Mouse (Mus musculus): Measurements from ENCODE around the gene Prrc2b. TPM values are rescaled to one million over a fixed set of nuclear protein-coding genes. Genes with fewer than 3 reads are reported as not detected.
A peak's percentile ranks its signal among the peaks of the same experiment; 100 is the strongest.

The Prrc2b gene
- polyA plus RNA-seq, 1 experiment from 2014 or later, result 41.5 TPM

GRCm38 (mm10) chr2:32141602-32142001 is 9.3 kb upstream of the Prrc2b start:
- Histone ChIP-seq H3K9me3 (replicated peaks) (no peaks in the 10 kb centered on the region), H3K4me3 (no peak overlapping the region), H3K4me1 (peaks cover 35% of the 10 kb centered on the region), H3K27me3 (ENCODE audit: low read depth, poor library complexity, severe bottlenecking) (no peaks in the 10 kb centered on the region), H3K27ac (replicated peaks) (no peak overlapping the region), H3K36me3 (no peaks in the 10 kb centered on the region)
- no peak for DNase-seq (ENCODE audit: low spot score)
- 87% methylated on average over 6 of the region's 6 CpGs for WGBS

GRCm38 (mm10) chr2:32142368-32142767 is 8.5 kb upstream of the Prrc2b start:
- WGBS, result 67% methylated on average over 6 of the region's 6 CpGs

GRCm38 (mm10) chr2:32144633-32145032 is 6.2 kb upstream of the Prrc2b start:
- WGBS, result 86% methylated on average over 5 of the region's 5 CpGs
- Histone ChIP-seq H3K27me3 (ENCODE audit: low read depth, poor library complexity, severe bottlenecking) (no peaks in the 10 kb centered on the region), H3K36me3 (no peaks in the 10 kb centered on the region), H3K4me1 (peaks cover 13% of the 10 kb centered on the region), H3K27ac (replicated peaks) (no peak overlapping the region), H3K4me3 (no peak overlapping the region), H3K9me3 (replicated peaks) (no peaks in the 10 kb centered on the region)
- DNase-seq (ENCODE audit: low spot score), result no peak

More at GRCm38 (mm10) chr2:32142368-32142767, 8.5 kb upstream of the Prrc2b start:
- Histone ChIP-seq H3K27ac (replicated peaks) (no peak overlapping the region), H3K4me1 (peaks cover 28% of the 10 kb centered on the region), H3K27me3 (ENCODE audit: low read depth, poor library complexity, severe bottlenecking) (no peaks in the 10 kb centered on the region), H3K36me3 (no peaks in the 10 kb centered on the region), H3K9me3 (replicated peaks) (no peaks in the 10 kb centered on the region), H3K4me3 (no peak overlapping the region)
- no peak for DNase-seq (ENCODE audit: low spot score)

GRCm38 (mm10) chr2:32146617-32147162 is 4.2 kb upstream of the Prrc2b start:
- Histone ChIP-seq H3K27me3 (ENCODE audit: low read depth, poor library complexity, severe bottlenecking) (no peaks in the 10 kb centered on the region), H3K4me3 (no peak overlapping the region), H3K4me1 (peaks cover 11% of the 10 kb centered on the region), H3K27ac (replicated peaks) (no peak overlapping the region), H3K9me3 (replicated peaks) (no peaks in the 10 kb centered on the region), H3K36me3 (no peaks in the 10 kb centered on the region)
- no peak for DNase-seq (ENCODE audit: low spot score)
- WGBS, result 80% methylated on average over 5 of the region's 5 CpGs

GRCm38 (mm10) chr2:32150135-32150534 is 747 bp upstream of the Prrc2b start:
- WGBS, result 10% methylated on average over 1 of the region's 1 CpGs
- H3K36me3 ChIP-seq, result peaks cover 2% of the 10 kb centered on the region; the same call in 1 of the 2 replicates
- H3K4me1 ChIP-seq, result peaks cover 44% of the 10 kb centered on the region
- no peak for DNase-seq (ENCODE audit: low spot score)
- peak overlapping the region; percentile 96 for H3K4me3 ChIP-seq
- no peaks in the 10 kb centered on the region for H3K9me3 ChIP-seq (replicated peaks)
- H3K27me3 ChIP-seq (ENCODE audit: low read depth, poor library complexity, severe bottlenecking), result no peaks in the 10 kb centered on the region
- peak overlapping the region; percentile 100 for H3K27ac ChIP-seq (replicated peaks)

- Histone ChIP-seq H3K27ac (replicated peaks) (peak overlapping the region; percentile 100), H3K4me3 (peak overlapping the region; percentile 96), H3K27me3 (ENCODE audit: low read depth, poor library complexity, severe bottlenecking) (no peaks in the 10 kb centered on the region), H3K36me3 (peaks cover 2% of the 10 kb centered on the region; the same call in 1 of the 2 replicates), H3K9me3 (replicated peaks) (no peaks in the 10 kb centered on the region), H3K4me1 (peaks cover 48% of the 10 kb centered on the region)
- no peak for DNase-seq (ENCODE audit: low spot score)
- 5% methylated on average over 7 of the region's 7 CpGs for WGBS
Measured at GRCm38 (mm10) chr2:32150562-32150923, 339 bp upstream of the Prrc2b start.

GRCm38 (mm10) chr2:32151660-32152366 is 931 bp downstream of the Prrc2b start:
- Histone ChIP-seq H3K36me3 (peaks cover 2% of the 10 kb centered on the region; the same call in 1 of the 2 replicates), H3K27me3 (ENCODE audit: low read depth, poor library complexity, severe bottlenecking) (no peaks in the 10 kb centered on the region), H3K9me3 (replicated peaks) (no peaks in the 10 kb centered on the region), H3K27ac (replicated peaks) (peak overlapping the region; percentile 100), H3K4me1 (peaks cover 61% of the 10 kb centered on the region), H3K4me3 (peak overlapping the region; percentile 96)
- under 1% methylated on average over 22 of the region's 22 CpGs for WGBS
- DNase-seq (ENCODE audit: low spot score), result peak; percentile 49

- no peaks in the 10 kb centered on the region for H3K27me3 ChIP-seq (ENCODE audit: low read depth, poor library complexity, severe bottlenecking)
- H3K36me3 ChIP-seq, result peaks cover 2% of the 10 kb centered on the region; the same call in 1 of the 2 replicates
- peaks cover 68% of the 10 kb centered on the region for H3K4me1 ChIP-seq
- H3K4me3 ChIP-seq, result peak overlapping the region; percentile 96
- H3K9me3 ChIP-seq (replicated peaks), result no peaks in the 10 kb centered on the region
- H3K27ac ChIP-seq (replicated peaks), result peak overlapping the region; percentile 100
- no peak for DNase-seq (ENCODE audit: low spot score)
- WGBS, result 25% methylated on average over 12 of the region's 12 CpGs
Measured at GRCm38 (mm10) chr2:32152367-32153034, 1.6 kb downstream of the Prrc2b start.

- peak overlapping the region; percentile 96 for H3K4me3 ChIP-seq
- no peaks in the 10 kb centered on the region for H3K9me3 ChIP-seq (replicated peaks)
- DNase-seq (ENCODE audit: low spot score), result no peak
- H3K4me1 ChIP-seq, result peaks cover 75% of the 10 kb centered on the region
- no peaks in the 10 kb centered on the region for H3K27me3 ChIP-seq (ENCODE audit: low read depth, poor library complexity, severe bottlenecking)
- peak overlapping the region; percentile 100 for H3K27ac ChIP-seq (replicated peaks)
- WGBS, result 14% methylated on average over 13 of the region's 13 CpGs
- H3K36me3 ChIP-seq, result peaks cover 2% of the 10 kb centered on the region; the same call in 1 of the 2 replicates
Measured at GRCm38 (mm10) chr2:32153041-32153790, 2.3 kb downstream of the Prrc2b start.

- H3K4me1 ChIP-seq, result peaks cover 80% of the 10 kb centered on the region
- H3K27me3 ChIP-seq (ENCODE audit: low read depth, poor library complexity, severe bottlenecking), result no peaks in the 10 kb centered on the region
- H3K9me3 ChIP-seq (replicated peaks), result no peaks in the 10 kb centered on the region
- peak overlapping the region; percentile 96 for H3K4me3 ChIP-seq
- no peak for DNase-seq (ENCODE audit: low spot score)
- WGBS, result 45% methylated on average over 4 of the region's 4 CpGs
- peaks cover 4% of the 10 kb centered on the region; the same call in 1 of the 2 replicates for H3K36me3 ChIP-seq
- peak overlapping the region; percentile 100 for H3K27ac ChIP-seq (replicated peaks)
Measured at GRCm38 (mm10) chr2:32153791-32154119, 2.9 kb downstream of the Prrc2b start.

- no peak for DNase-seq (ENCODE audit: low spot score)
- Histone ChIP-seq H3K4me1 (peaks cover 87% of the 10 kb centered on the region), H3K9me3 (replicated peaks) (no peaks in the 10 kb centered on the region), H3K36me3 (peaks cover 9% of the 10 kb centered on the region), H3K27ac (replicated peaks) (peak overlapping the region; percentile 100), H3K27me3 (ENCODE audit: low read depth, poor library complexity, severe bottlenecking) (no peaks in the 10 kb centered on the region), H3K4me3 (peak overlapping the region; percentile 96)
- 25% methylated on average over 9 of the region's 9 CpGs for WGBS
Measured at GRCm38 (mm10) chr2:32154334-32154997, 3.6 kb downstream of the Prrc2b start.

GRCm38 (mm10) chr2:32154998-32155541 is 4.2 kb downstream of the Prrc2b start:
- Histone ChIP-seq H3K36me3 (peaks cover 15% of the 10 kb centered on the region), H3K9me3 (replicated peaks) (no peaks in the 10 kb centered on the region), H3K27me3 (ENCODE audit: low read depth, poor library complexity, severe bottlenecking) (no peaks in the 10 kb centered on the region), H3K4me1 (peaks cover 90% of the 10 kb centered on the region), H3K4me3 (0 out of 2 replicates have a peak overlapping the region, but pooled peaks have one; percentile 96), H3K27ac (replicated peaks) (peak overlapping the region; percentile 100)
- DNase-seq (ENCODE audit: low spot score), result no peak
- 60% methylated on average over 7 of the region's 7 CpGs for WGBS

Data from midbrain, embryonic 10.5 days (tissue).